Mouse (Mus musculus): ENCODE results near the gene Rpa3. TPM values are rescaled to one million over a fixed set of nuclear protein-coding genes. Genes with fewer than 3 reads are reported as not detected.
A peak's percentile ranks its signal among the peaks of the same experiment; 100 is the strongest.

Rpa3 gene
- polyA plus RNA-seq, 1 experiment, result 93.9 TPM

DNA sequence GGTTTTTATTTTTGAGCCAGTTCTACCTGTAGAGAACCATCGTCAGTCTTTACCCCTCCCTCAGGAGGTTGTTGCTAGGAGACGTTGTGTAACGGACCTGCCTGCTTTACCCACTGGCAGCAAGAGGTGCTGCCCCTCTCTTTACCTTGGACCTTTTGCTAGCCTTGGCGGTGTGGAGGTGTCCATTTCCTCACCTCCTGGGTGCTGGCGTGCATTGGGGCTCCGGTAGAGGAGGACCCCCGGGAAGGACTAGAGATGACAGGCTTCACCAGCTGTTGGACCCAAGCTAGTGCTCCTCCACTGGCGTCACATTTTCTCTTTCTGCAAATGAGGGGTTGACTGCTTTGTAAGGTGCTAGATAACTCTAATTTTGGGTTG is 683 bp upstream of the Rpa3 start:
- H3K4me3 ChIP-seq (ENCODE audit: insufficient read depth, low read depth, low read length), result peak overlapping the region; percentile 93
- H3K27ac ChIP-seq (replicated peaks; ENCODE audit: low read depth, low read length), result no peak overlapping the region
- H3K4me1 ChIP-seq (ENCODE audit: control insufficient read depth, insufficient read depth, insufficient read length, low read length), result peaks cover 4% of the 10 kb centered on the region; the same call in 1 of the 2 replicates

- H3K27ac ChIP-seq (replicated peaks; ENCODE audit: low read depth, low read length), result no peak overlapping the region
Observed at GRCm38 (mm10) chr6:8258316-8258715, 657 bp downstream of the Rpa3 start.

GRCm38 (mm10) chr6:8228596-8228995 is 30.4 kb downstream of the Rpa3 start:
- no peak overlapping the region for H3K4me3 ChIP-seq (ENCODE audit: insufficient read depth, low read depth, low read length)
- H3K27ac ChIP-seq (replicated peaks; ENCODE audit: low read depth, low read length), result no peak overlapping the region
- no peaks in the 10 kb centered on the region for H3K4me1 ChIP-seq (ENCODE audit: control insufficient read depth, insufficient read depth, insufficient read length, low read length)

More at GRCm38 (mm10) chr6:8258316-8258715, 657 bp downstream of the Rpa3 start:
- H3K4me3 ChIP-seq (ENCODE audit: insufficient read depth, low read depth, low read length), result peak overlapping the region; percentile 89
- H3K4me1 ChIP-seq (ENCODE audit: control insufficient read depth, insufficient read depth, insufficient read length, low read length), result peaks cover 4% of the 10 kb centered on the region; the same call in 1 of the 2 replicates

DNA sequence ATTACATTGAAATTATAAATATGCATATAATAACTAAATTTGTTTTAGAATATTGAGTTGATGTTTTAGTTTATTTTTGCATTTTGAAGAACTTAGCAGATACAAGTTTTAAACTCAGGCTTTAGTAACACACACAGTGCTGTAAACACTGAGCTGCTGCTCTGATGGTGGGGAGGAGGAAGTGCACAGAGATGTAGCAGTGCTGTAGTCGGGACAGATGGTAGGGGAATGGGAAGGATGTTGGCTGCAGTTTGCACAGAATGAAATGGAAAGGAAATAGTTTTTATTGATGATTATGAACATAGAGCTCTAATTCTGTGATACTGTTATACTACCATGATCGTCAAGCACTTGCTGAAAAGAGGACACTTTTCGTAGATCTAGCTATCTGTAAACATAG is 31.9 kb downstream of the Rpa3 start:
- Histone ChIP-seq H3K27ac (replicated peaks; ENCODE audit: low read depth, low read length) (no peak overlapping the region), H3K4me3 (ENCODE audit: insufficient read depth, low read depth, low read length) (no peak overlapping the region), H3K4me1 (ENCODE audit: control insufficient read depth, insufficient read depth, insufficient read length, low read length) (no peaks in the 10 kb centered on the region)

- Histone ChIP-seq H3K4me1 (ENCODE audit: control insufficient read depth, insufficient read depth, insufficient read length, low read length) (peaks cover 9% of the 10 kb centered on the region), H3K27ac (replicated peaks; ENCODE audit: low read depth, low read length) (no peak overlapping the region)
Observed at GRCm38 (mm10) chr6:8210661-8211060, 48.3 kb downstream of the Rpa3 start.

GRCm38 (mm10) chr6:8209866-8210186 is 49.1 kb downstream of the Rpa3 start:
- Histone ChIP-seq H3K27ac (replicated peaks; ENCODE audit: low read depth, low read length) (peak overlapping the region; percentile 36; the same call in 1 of the 2 replicates), H3K4me1 (ENCODE audit: control insufficient read depth, insufficient read depth, insufficient read length, low read length) (peaks cover 9% of the 10 kb centered on the region), H3K4me3 (ENCODE audit: insufficient read depth, low read depth, low read length) (peak overlapping the region; percentile 65)

More at GRCm38 (mm10) chr6:8210661-8211060, 48.3 kb downstream of the Rpa3 start:
- H3K4me3 ChIP-seq (ENCODE audit: insufficient read depth, low read depth, low read length), result no peak overlapping the region; the same call in 1 of the 2 replicates

- Histone ChIP-seq H3K4me3 (ENCODE audit: insufficient read depth, low read depth, low read length) (peak within 1 kb of the TSS; percentile 65), H3K27ac (replicated peaks; ENCODE audit: low read depth, low read length) (peak within 1 kb of the TSS; percentile 36), H3K4me1 (ENCODE audit: control insufficient read depth, insufficient read depth, insufficient read length, low read length) (peaks cover 9% of the 10 kb centered on the region)
Observed at GRCm38 (mm10) chr6:8209047-8209865, 49.7 kb downstream of the Rpa3 start, which contains the start of gene Mios. Mios (plus strand) TSS chr6:8209222.

Other genes starting within 250 kb of the Rpa3 start
- 1.0 TPM in 1 of 2 replicates, not detected in the other for gene Col28a1, start 66.6 kb downstream of the Rpa3 start, polyA plus RNA-seq (2012; ENCODE audit: insufficient read depth, insufficient read length, missing spikeins)
- gene Mios, start 50.0 kb downstream of the Rpa3 start, polyA plus RNA-seq (2012; ENCODE audit: insufficient read depth, insufficient read length, missing spikeins), result 8.4 and 10.7 TPM in 2 replicates
- 7.5 and 10.2 TPM in 2 replicates for gene Umad1, start 115 bp upstream of the Rpa3 start, polyA plus RNA-seq (2012; ENCODE audit: insufficient read depth, insufficient read length, missing spikeins)
- 3.9 and 7.6 TPM in 2 replicates for gene Gm45062, start 277 bp upstream of the Rpa3 start, polyA plus RNA-seq (2012; ENCODE audit: insufficient read depth, insufficient read length, missing spikeins)

Data from brown adipose tissue, adult 24 weeks (tissue).